Mouse (Mus musculus): Measurements from ENCODE around the gene Gnpat.

DNA sequence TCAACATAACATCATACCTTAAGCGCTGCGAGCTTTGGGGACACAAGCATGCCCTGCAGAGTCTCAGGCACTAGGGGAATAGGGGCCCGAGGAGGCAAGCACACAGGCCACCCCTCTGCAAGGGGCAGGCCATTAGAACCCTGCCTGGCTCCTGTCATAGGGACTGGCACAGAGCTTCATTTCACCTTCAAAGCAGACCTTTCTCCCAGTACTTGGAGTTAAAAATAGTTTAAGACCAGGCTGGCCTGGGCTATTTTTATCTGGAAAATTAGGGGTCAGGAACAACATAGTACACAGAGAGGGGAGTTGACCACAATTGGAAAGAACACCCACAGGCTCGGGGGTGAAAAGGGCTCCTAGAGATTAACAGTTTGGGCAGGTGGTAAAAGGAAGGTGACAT lies 74.5 kb downstream of the Gnpat start:
- TF ChIP-seq CTCF (IDR thresholded peaks at IDR 0.05; ENCODE audit: borderline replicate concordance, insufficient read depth, low read depth, low read length) (no peak), POLR2A (IDR thresholded peaks at IDR 0.05; ENCODE audit: borderline replicate concordance, insufficient read depth, low read length) (no peak)
